Mouse (Mus musculus) cortical plate, adult 2 months (tissue): ENCODE results near the gene Pi4kb.

ENCODE experiments used
- CTCF ChIP-seq: fragments of 200-500 bp; IDR thresholded peaks from 2 replicates; pipeline ENCODE4 v1.5.1; 2011; ENCODE audit warnings: mild to moderate bottlenecking, control low read depth, low read length; ENCODE audit not compliant: insufficient read depth; ENCODE audit errors: extremely low read depth
- POLR2A ChIP-seq: fragments of 200-500 bp; IDR thresholded peaks from 2 replicates; pipeline ENCODE4 v1.6.1; 2011; ENCODE audit warnings: mild to moderate bottlenecking, low read length, control low read depth; ENCODE audit not compliant: insufficient read depth; ENCODE audit errors: extremely low read depth

DNA sequence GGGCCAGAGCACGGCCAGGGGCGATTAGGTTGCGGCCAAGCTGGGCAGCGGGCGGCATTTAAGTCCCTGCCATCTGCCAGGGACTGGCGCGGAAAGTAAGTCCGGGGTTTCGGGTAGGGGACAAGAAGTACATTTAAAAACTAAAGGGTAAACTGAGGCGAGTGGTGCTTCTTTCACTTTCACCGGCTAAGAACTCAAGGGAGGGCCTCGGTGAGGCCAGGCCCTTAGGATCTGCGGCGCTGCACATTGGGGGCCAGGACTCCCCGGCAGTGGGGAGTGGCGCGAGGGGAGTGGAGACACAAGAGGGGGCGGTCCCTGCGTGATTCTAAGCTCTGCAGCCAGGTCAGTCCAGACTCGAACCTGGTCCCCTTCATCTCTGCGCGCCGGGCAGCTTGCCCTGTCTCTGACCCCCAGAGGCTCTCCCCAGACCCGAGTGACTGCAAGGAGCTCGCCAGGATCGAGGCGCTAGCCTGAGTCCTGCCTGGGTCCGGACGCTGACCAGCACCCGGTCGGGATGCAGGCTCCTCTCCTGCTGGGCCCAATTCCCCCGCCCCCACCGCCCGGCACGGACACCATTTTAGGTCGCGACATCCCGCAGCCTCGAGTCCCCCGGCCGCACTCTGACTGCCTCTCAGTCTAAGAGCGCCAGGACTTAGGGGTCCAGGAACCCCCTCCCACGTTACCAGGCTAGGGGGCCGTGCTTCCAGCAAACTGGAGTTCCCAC lies 40.1 kb downstream of the Pi4kb start:
- TF ChIP-seq POLR2A (no peak), CTCF (no peak)
